Mouse (Mus musculus): ENCODE results near the gene Gli1.

The Gli1 gene

GRCm38 (mm10) chr10:127290307-127290929 lies 51.4 kb downstream of the Gli1 start:
- peak; percentile 99 for DNase-seq

- DNase-seq = peak; percentile 63
Measured at GRCm38 (mm10) chr10:127289573-127290191, 52.1 kb downstream of the Gli1 start.

- DNase-seq = peak; percentile 92
Measured at GRCm38 (mm10) chr10:127288800-127289572, 52.8 kb downstream of the Gli1 start, which contains the start of gene Mbd6. TSS of gene Mbd6 (minus strand) at chr10:127289018.

GRCm38 (mm10) chr10:127288328-127288799 lies 53.4 kb downstream of the Gli1 start:
- no peak for DNase-seq

GRCm38 (mm10) chr10:127287936-127288293 lies 53.9 kb downstream of the Gli1 start:
- DNase-seq = no peak

- DNase-seq = no peak
Measured at GRCm38 (mm10) chr10:127287271-127287935, 54.4 kb downstream of the Gli1 start.

- DNase-seq = no peak
Measured at GRCm38 (mm10) chr10:127286730-127287129, 55.0 kb downstream of the Gli1 start.

- no peak for DNase-seq
Measured at GRCm38 (mm10) chr10:127286194-127286593, 55.6 kb downstream of the Gli1 start.

GRCm38 (mm10) chr10:127285644-127286043 lies 56.1 kb downstream of the Gli1 start:
- no peak for DNase-seq

- no peak for DNase-seq
Measured at GRCm38 (mm10) chr10:127284724-127285500, 56.9 kb downstream of the Gli1 start.

GRCm38 (mm10) chr10:127284105-127284622 lies 57.6 kb downstream of the Gli1 start:
- DNase-seq = no peak

GRCm38 (mm10) chr10:127282620-127283215 lies 59.1 kb downstream of the Gli1 start:
- DNase-seq = no peak

GRCm38 (mm10) chr10:127281316-127281715 lies 60.5 kb downstream of the Gli1 start:
- DNase-seq = no peak
